Mouse (Mus musculus) gastrocnemius, adult 8-10 months (tissue): Measurements from ENCODE around the gene Gm5089. TPM values are rescaled to one million over a fixed set of nuclear protein-coding genes. Genes with fewer than 3 reads are reported as not detected.

Source experiments
- DNase-seq, 2 experiments: peaks; one replicate each; pipeline ENCODE4 v3.0.0; 2022; ENCODE audit warnings: low spot score in 2 of 2
- total RNA-seq, 4 experiments: library from RNA; stranded (reverse); gene quantifications; 2 replicates each; pipeline ENCODE4 v1.2.4; 2022

Gm5089 gene
- total RNA-seq, 4 experiments from 2014 or later, result not detected

DNA sequence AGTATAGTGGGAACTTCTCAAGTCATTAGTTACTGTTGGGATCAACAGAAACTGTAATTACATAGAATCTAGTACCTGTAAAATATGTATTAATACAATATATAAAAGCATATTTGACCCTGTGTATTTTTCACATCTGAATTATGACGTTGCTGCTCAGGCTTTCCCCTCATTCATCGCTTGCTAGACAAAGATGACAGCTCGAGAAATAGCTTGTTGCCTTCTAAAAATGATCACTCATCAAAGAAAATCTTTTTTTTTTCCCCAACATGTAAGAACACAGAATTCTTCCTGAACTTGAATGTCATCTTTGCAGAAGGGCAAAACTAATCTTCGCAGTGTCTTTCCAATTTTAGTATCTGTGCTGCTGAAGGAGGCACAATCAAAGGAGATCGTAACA is 63.1 kb downstream of the Gm5089 start:
- DNase-seq, result no peak

DNA sequence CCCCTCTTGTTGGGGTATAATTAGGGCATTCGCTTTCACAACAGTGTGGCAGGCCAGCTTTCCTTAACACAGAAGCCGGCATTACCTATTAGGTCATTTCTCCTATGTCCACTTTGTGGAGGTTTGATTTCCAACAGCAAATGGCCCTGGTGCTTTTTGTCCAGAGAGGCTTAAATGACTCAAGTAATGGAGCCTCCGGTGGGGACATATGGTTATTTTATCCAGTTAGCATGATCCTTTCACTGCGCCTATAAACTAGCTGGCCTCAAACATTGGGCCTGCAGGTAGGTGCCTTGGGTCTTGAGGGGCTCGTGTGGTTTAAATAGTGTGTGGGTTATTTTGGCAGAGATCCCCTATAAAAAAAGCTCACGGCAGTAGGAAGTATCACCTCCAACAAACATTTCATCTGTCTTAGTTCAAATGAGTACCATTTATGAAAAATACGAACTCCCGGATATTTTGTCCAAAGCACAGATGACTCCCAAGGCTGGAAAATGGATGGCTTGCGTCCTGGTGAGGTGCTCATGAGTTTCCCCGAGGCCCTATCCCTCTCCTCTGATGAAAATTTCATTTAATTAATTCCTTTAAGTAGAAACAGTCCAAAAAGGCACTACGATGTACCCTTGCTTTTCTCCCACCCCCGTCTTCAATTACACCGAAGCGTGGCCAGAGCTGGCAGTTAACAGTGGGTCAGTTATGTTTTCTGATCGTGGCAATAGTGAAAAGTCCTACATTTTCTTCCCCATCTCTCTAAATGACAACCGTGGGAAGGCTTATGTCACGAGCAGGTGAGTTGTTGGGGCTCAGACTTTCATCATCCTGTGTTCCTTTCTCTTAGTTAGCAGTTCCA is 64.4 kb downstream of the Gm5089 start:
- DNase-seq, result no peak

DNA sequence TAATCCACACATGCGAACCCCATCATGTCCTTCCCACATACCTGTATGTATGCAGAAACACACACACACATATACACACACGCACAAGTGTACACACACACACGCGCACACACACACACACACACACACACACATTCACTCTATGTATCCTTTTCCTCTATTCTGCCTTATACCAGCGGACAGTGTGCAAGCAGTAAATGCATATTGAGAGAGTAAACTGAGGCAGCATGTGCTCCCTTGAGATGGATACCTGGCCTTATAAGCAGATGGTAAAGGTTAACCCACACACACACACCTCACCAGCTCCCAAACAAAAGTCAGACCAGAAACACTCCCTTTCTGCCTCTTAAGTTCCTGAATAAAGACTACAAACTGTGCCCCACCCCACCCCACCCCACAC is 65.2 kb downstream of the Gm5089 start:
- DNase-seq, result no peak

DNA sequence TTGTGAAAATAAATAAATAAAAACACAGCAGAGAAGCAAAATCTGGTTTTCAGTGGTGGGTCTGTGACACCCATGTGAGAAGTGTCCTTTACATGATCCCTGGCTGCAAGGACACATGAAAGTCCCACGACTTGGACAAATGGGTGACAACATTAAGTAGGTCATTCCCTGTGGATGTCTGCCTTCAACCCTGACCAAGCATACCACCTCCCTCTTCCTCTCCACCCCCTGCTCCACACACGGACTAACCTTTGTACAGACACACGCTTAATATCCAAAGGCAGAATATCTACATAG is 65.7 kb downstream of the Gm5089 start:
- DNase-seq, result no peak

Other genes with a start within 250 kb of the Gm5089 start
- gene Zic5, start 14.6 kb upstream of the Gm5089 start, total RNA-seq, result not detected
- not detected for gene Zic2, start 24.3 kb upstream of the Gm5089 start, total RNA-seq
- not detected for gene Gm10837, start 39.5 kb upstream of the Gm5089 start, total RNA-seq
- gene Pcca, start 83.2 kb upstream of the Gm5089 start, total RNA-seq, result 10 to 100 TPM; 39.4 to 45.6 (median 43.6) TPM